Mouse (Mus musculus) MEL (cell line): Measurements from ENCODE around the gene Ranbp1. TPM values are rescaled to one million over a fixed set of nuclear protein-coding genes. Genes with fewer than 3 reads are reported as not detected.
"Not testable (repeated sequence)": the region's sequence is repeated elsewhere in the genome, so short reads cannot be mapped to it uniquely, and the experiment has no call there.

ENCODE experiments used
- DNase-seq: peaks from one replicate; pipeline ENCODE4 v3.0.0; 2011; ENCODE audit warnings: low read depth, low spot score
- H3K27ac ChIP-seq: 2 replicates; pipeline ENCODE4 v1.5.1; 2012; ENCODE audit warnings: low read depth, mild to moderate bottlenecking, control low read depth, low read length, moderate library complexity; ENCODE audit not compliant: control insufficient read depth
- H3K27me3 ChIP-seq, 2 experiments: fragments of 150-350 bp in 1 of 2; sonication (generic) in 1 of 2; 2 replicates each; pipeline ENCODE4 v1.6.1; 2012; ENCODE audit warnings: low read length in 2 of 2, mild to moderate bottlenecking in 2 of 2, improper control_type of control experiment in 1 of 2, moderate library complexity in 1 of 2; ENCODE audit not compliant: insufficient read depth in 2 of 2, control insufficient read depth in 1 of 2
- H3K36me3 ChIP-seq, 2 experiments: 2 replicates each; pipeline ENCODE4 v1.6.1; 2012 to 2014; ENCODE audit warnings: low read length in 2 of 2, improper control_type of control experiment in 1 of 2, inconsistent platforms in 1 of 2, mild to moderate bottlenecking in 1 of 2; ENCODE audit not compliant: insufficient read depth in 2 of 2, control insufficient read depth in 1 of 2
- H3K4me1 ChIP-seq, 2 experiments: fragments of 150-350 bp in 1 of 2; sonication (generic) in 1 of 2; 2 replicates each; pipeline ENCODE4 v1.6.1; 2012; ENCODE audit warnings: low read length in 2 of 2, improper control_type of control experiment in 1 of 2, mild to moderate bottlenecking in 1 of 2; ENCODE audit not compliant: insufficient read depth in 2 of 2, control insufficient read depth in 1 of 2
- H3K4me3 ChIP-seq, 2 experiments: fragments of 150-350 bp in 1 of 2; sonication (generic) in 1 of 2; 2 replicates each; pipeline ENCODE4 v1.5.1; 2012; ENCODE audit warnings: low read depth in 2 of 2, low read length in 2 of 2, mild to moderate bottlenecking in 2 of 2, moderate library complexity in 2 of 2, control low read depth in 1 of 2, improper control_type of control experiment in 1 of 2; ENCODE audit not compliant: control insufficient read depth in 1 of 2, insufficient read depth in 1 of 2
- H3K79me2 ChIP-seq: 2 replicates; pipeline ENCODE4 v1.6.1; 2012; ENCODE audit warnings: mild to moderate bottlenecking, low read length, moderate library complexity; ENCODE audit not compliant: control insufficient read depth, poor library complexity, insufficient read depth
- H3K9ac ChIP-seq: 2 replicates; pipeline ENCODE4 v1.6.1; 2012; ENCODE audit warnings: low read depth, mild to moderate bottlenecking, control low read depth, low read length, moderate library complexity; ENCODE audit not compliant: control insufficient read depth, poor library complexity, severe bottlenecking
- H3K9me3 ChIP-seq: fragments of 150-350 bp; sonication (generic); replicated peaks from 2 replicates; pipeline ENCODE4 v1.6.1; 2012; ENCODE audit warnings: mild to moderate bottlenecking, low read length, improper control_type of control experiment, moderate library complexity; ENCODE audit not compliant: insufficient read depth
- E2F4 ChIP-seq: IDR thresholded peaks from 2 replicates; pipeline ENCODE4 v1.6.1; 2011; ENCODE audit warnings: low read depth, low read length, improper control_type of control experiment, borderline replicate concordance
- ELF1 ChIP-seq: IDR thresholded peaks from 2 replicates; pipeline ENCODE4 v1.6.1; 2014; ENCODE audit warnings: low read depth, mild to moderate bottlenecking, inconsistent platforms, low read length, improper control_type of control experiment, moderate library complexity
- ETS1 ChIP-seq: IDR thresholded peaks from 2 replicates; pipeline ENCODE4 v1.6.1; 2012; ENCODE audit warnings: low read depth, mild to moderate bottlenecking, inconsistent platforms, low read length, improper control_type of control experiment, moderate library complexity
- HCFC1 ChIP-seq: IDR thresholded peaks from 2 replicates; pipeline ENCODE4 v1.6.1; 2012; ENCODE audit warnings: low read depth, mild to moderate bottlenecking, inconsistent platforms, low read length, improper control_type of control experiment, moderate library complexity
- MEF2A ChIP-seq: IDR thresholded peaks from 2 replicates; pipeline ENCODE4 v1.6.1; 2014; ENCODE audit warnings: low read depth, mild to moderate bottlenecking, inconsistent platforms, low read length, improper control_type of control experiment; ENCODE audit not compliant: poor library complexity, insufficient replicate concordance, severe bottlenecking; ENCODE audit errors: extremely low read depth
- MXI1 ChIP-seq: IDR thresholded peaks from 2 replicates; pipeline ENCODE4 v1.6.1; 2011; ENCODE audit warnings: mild to moderate bottlenecking, low read depth, low read length, improper control_type of control experiment
- MYB ChIP-seq: IDR thresholded peaks from 2 replicates; pipeline ENCODE4 v1.6.1; 2011; ENCODE audit warnings: mild to moderate bottlenecking, low read depth, low read length, improper control_type of control experiment
- NELFE ChIP-seq: IDR thresholded peaks from 2 replicates; pipeline ENCODE4 v1.6.1; 2011; ENCODE audit warnings: low read depth, low read length, improper control_type of control experiment
- NRF1 ChIP-seq: IDR thresholded peaks from 2 replicates; pipeline ENCODE4 v1.6.1; 2014; ENCODE audit warnings: low read depth, mild to moderate bottlenecking, inconsistent platforms, low read length, improper control_type of control experiment, moderate library complexity; ENCODE audit not compliant: poor library complexity, insufficient read depth, severe bottlenecking
- POLR2AphosphoS2 ChIP-seq: IDR thresholded peaks from 2 replicates; pipeline ENCODE4 v1.6.1; 2011; ENCODE audit warnings: low read length, improper control_type of control experiment
- RCOR1 ChIP-seq: IDR thresholded peaks from 2 replicates; pipeline ENCODE4 v1.6.1; 2012; ENCODE audit warnings: low read depth, mild to moderate bottlenecking, inconsistent platforms, low read length, improper control_type of control experiment
- TBP ChIP-seq: IDR thresholded peaks from 2 replicates; pipeline ENCODE4 v1.8.0; 2011; ENCODE audit warnings: low read depth, low read length, improper control_type of control experiment
- TCF12 ChIP-seq: IDR thresholded peaks from 2 replicates; pipeline ENCODE4 v1.6.1; 2014; ENCODE audit warnings: low read depth, mild to moderate bottlenecking, inconsistent platforms, low read length, improper control_type of control experiment, moderate library complexity
- UBTF ChIP-seq: IDR thresholded peaks from 2 replicates; pipeline ENCODE4 v1.6.1; 2012; ENCODE audit warnings: low read depth, mild to moderate bottlenecking, inconsistent platforms, low read length, improper control_type of control experiment, moderate library complexity, borderline replicate concordance; ENCODE audit not compliant: insufficient read depth
- USF1 ChIP-seq: IDR thresholded peaks from 2 replicates; pipeline ENCODE4 v1.6.1; 2014; ENCODE audit warnings: low read depth, mild to moderate bottlenecking, inconsistent platforms, low read length, improper control_type of control experiment, moderate library complexity
- USF2 ChIP-seq, 2 experiments: IDR thresholded peaks; 2 replicates each; pipeline ENCODE4 v1.6.1; 2011 to 2012; ENCODE audit warnings: improper control_type of control experiment in 2 of 2, low read length in 2 of 2, borderline replicate concordance in 1 of 2, inconsistent platforms in 1 of 2, low read depth in 1 of 2, mild to moderate bottlenecking in 1 of 2; ENCODE audit not compliant: insufficient read depth in 1 of 2
- ZC3H11A ChIP-seq: IDR thresholded peaks from 2 replicates; pipeline ENCODE4 v1.6.1; 2012; ENCODE audit warnings: low read depth, mild to moderate bottlenecking, inconsistent platforms, low read length, improper control_type of control experiment
- polyA plus RNA-seq, 2 experiments: library from polyadenylated mRNA; stranded (reverse) in 1 of 2; unstranded in 1 of 2; fragments of >175 nt in 1 of 2; fragments of >200 nt in 1 of 2; gene quantifications; 2 replicates each; pipeline versions ENCODE4 v1.2.1 to v1.2.4; 2012; ENCODE audit warnings: low replicate concordance in 2 of 2, low read depth in 1 of 2; ENCODE audit not compliant: insufficient read length in 2 of 2, insufficient read depth in 1 of 2, missing spikeins in 1 of 2
- total RNA-seq: library from RNA; depleted of rRNA; stranded (reverse); fragments of 300-350 nt; gene quantifications from 2 replicates; pipeline ENCODE4 v1.2.3, GENCODE M21; 2012

Ranbp1 gene
- total and polyA plus RNA-seq, 3 experiments: 162 to 681 (median 440) TPM

DNA sequence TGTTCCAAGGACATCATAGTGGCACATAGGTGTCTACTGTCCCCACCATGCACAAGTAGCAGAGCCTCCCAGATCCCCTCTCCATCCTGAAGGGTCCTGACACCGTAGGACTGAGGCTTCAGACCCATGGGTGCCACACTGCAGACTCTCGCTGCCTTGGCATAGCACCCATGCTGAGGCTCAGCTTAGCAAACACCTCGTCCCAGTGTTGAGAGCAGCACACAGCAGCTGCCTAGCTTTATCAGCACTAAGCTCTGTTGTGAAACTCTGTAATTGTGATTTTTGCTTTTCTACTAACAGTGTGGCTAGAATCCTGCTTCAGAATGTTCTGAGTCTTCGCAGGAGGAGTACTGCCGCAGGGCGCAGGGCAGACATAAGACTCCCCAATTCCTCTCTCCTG is 50.7 kb downstream of the Ranbp1 start:
- no peak overlapping the region for H3K4me3 ChIP-seq
- no peaks in the 10 kb centered on the region for H3K4me1 ChIP-seq
- H3K79me2 ChIP-seq: no peaks in the 10 kb centered on the region
- H3K9ac ChIP-seq: no peak overlapping the region
- H3K27ac ChIP-seq: no peak overlapping the region
- DNase-seq: no peak
- no peaks in the 10 kb centered on the region; a peak in 2 of 4 replicates for H3K27me3 ChIP-seq
- TF ChIP-seq MXI1 (no peak), NELFE (no peak), ETS1 (no peak), USF1 (no peak), MYB (no peak), UBTF (no peak), NRF1 (no peak), USF2 (IDR thresholded peaks at IDR 0.05; ENCODE audit: borderline replicate concordance in 1 of 2, insufficient read depth in 1 of 2, low read depth in 1 of 2, low read length in 2 of 2) (no peak), RCOR1 (no peak), TBP (no peak), E2F4 (no peak), POLR2AphosphoS2 (no peak), HCFC1 (no peak), TCF12 (no peak), ELF1 (no peak), ZC3H11A (no peak), MEF2A (no peak)
- TF ChIP-seq, all 39 proteins: peak for 0
- H3K9me3 ChIP-seq: no peaks in the 10 kb centered on the region
- no peaks in the 10 kb centered on the region for H3K36me3 ChIP-seq

DNA sequence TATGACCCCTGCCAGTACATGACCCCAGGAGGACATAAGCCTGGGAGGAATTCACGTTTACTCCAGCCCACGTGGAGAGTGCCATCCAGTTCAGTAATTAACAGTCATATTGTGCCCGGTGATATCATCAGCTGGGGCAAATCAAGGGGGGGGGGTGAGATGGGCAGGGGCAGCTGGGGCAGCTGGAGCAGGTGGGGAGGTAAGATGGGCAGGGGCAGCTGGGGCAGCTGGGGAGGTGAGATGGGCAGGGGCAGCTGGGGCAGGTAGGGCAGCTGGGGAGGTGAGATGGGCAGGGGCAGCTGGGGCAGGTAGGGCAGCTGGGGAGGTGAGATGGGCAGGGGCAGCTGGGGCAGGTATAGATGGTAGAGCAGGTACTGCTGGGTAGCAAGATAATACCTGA is 53.0 kb downstream of the Ranbp1 start:
- H3K27me3 ChIP-seq, H3K36me3 ChIP-seq: not testable (repeated sequence)

More for the DNA sequence above, 53.0 kb downstream of the Ranbp1 start:
- H3K79me2 ChIP-seq, H3K4me1 ChIP-seq, H3K4me3 ChIP-seq, H3K9me3 ChIP-seq, H3K27ac ChIP-seq, H3K9ac ChIP-seq, DNase-seq: not testable (repeated sequence)
